Mouse (Mus musculus) heart, embryonic 11.5 days (tissue): ENCODE measurements at regions not wholly inside any gene's neighbourhood (a gene's known extent, or its start where the extent isn't known, plus 50 kb on each side); places are given as distances from the start of the nearest gene placed in this dataset.
"Not testable (repeated sequence)": the region's sequence is repeated elsewhere in the genome, so short reads cannot be mapped to it uniquely, and the experiment has no call there.

Experiments used
- ATAC-seq: fragments of 200-750 bp; cut with Nextera tagmentation; replicated peaks from 2 replicates; pipeline ENCODE4 v1.8.0; 2017; ENCODE audit warnings: moderate library complexity; ENCODE audit not compliant: insufficient number of reproducible peaks, low FRiP score, low TSS enrichment
- H3K27ac ChIP-seq: fragments of 300-500 bp; sonication (generic); 2 replicates; pipeline ENCODE4 v1.5.1; 2014; ENCODE audit warnings: mild to moderate bottlenecking, low read depth, low read length
- H3K27me3 ChIP-seq: fragments of 300-500 bp; sonication (generic); 2 replicates; pipeline ENCODE4 v1.6.1; 2014; ENCODE audit warnings: mild to moderate bottlenecking, low read length, mixed read lengths; ENCODE audit not compliant: control insufficient read depth, insufficient read depth
- H3K36me3 ChIP-seq: fragments of 300-500 bp; sonication (generic); 2 replicates; pipeline ENCODE4 v1.6.1; 2014; ENCODE audit warnings: mild to moderate bottlenecking, low read length, moderate library complexity, mixed read lengths; ENCODE audit not compliant: control insufficient read depth, insufficient read depth
- H3K4me1 ChIP-seq: fragments of 300-500 bp; sonication (generic); 2 replicates; pipeline ENCODE4 v1.6.1; 2014; ENCODE audit warnings: low read length; ENCODE audit not compliant: control insufficient read depth, insufficient read depth
- H3K4me2 ChIP-seq: fragments of 300-500 bp; sonication (generic); 2 replicates; pipeline ENCODE4 v1.6.1; 2014; ENCODE audit warnings: mild to moderate bottlenecking, moderate library complexity
- H3K4me3 ChIP-seq: fragments of 300-500 bp; sonication (generic); 2 replicates; pipeline ENCODE4 v1.5.1; 2014; ENCODE audit warnings: low read depth, low read length
- H3K9ac ChIP-seq: fragments of 300-500 bp; sonication (generic); 2 replicates; pipeline ENCODE4 v1.6.1; 2014; ENCODE audit warnings: mild to moderate bottlenecking, low read depth, low read length, moderate library complexity
- H3K9me3 ChIP-seq: fragments of 300-500 bp; sonication (generic); replicated peaks from 2 replicates; pipeline ENCODE4 v1.6.1; 2016; ENCODE audit warnings: low read length; ENCODE audit not compliant: control insufficient read depth
- WGBS: fragments of 180-500 bp; shearing (Covaris S2); extraction: QIAGEN DNeasy Blood & Tissue Kit; methylation state at CpG from one replicate; pipeline ENCODE4 v1.1.7; 2014; ENCODE audit not compliant: insufficient replicate concordance; 5-methylcytosine and 5-hydroxymethylcytosine counted together

DNA sequence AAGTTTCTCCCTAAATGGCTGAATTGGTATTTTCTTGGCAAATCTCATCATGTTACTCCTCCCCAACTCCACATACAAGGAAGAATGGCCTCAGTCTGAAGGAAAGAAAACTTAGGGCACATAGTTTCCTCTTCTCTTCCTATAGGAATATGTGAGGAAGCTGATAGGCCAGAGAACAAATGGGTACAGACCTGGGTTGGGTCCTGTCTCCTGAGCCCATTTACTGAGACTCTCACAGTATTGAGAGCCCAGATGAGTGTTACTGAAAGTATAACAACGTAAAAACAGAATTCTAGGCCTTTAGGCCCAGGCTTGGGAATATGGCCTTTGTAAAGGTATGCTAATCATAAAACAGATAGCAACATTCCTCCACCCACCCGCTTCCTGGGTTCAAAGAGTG lies 152.0 kb upstream of the Rarb start:
- 71% methylated on average over 2 of the region's 2 CpGs for WGBS
- H3K9ac ChIP-seq, H3K9me3 ChIP-seq, ATAC-seq, H3K4me3 ChIP-seq, H3K36me3 ChIP-seq, H3K4me2 ChIP-seq, H3K4me1 ChIP-seq, H3K27ac ChIP-seq, H3K27me3 ChIP-seq: not testable (repeated sequence)

- H3K27me3 ChIP-seq, result no peaks in the 10 kb centered on the region
- H3K4me3 ChIP-seq, result no peak overlapping the region
- H3K4me2 ChIP-seq, result no peak overlapping the region
- H3K27ac ChIP-seq, result no peak overlapping the region
- H3K9me3 ChIP-seq, result no peaks in the 10 kb centered on the region
- ATAC-seq, result no peak
- H3K9ac ChIP-seq, result no peak overlapping the region
- WGBS, result 32% methylated on average over 2 of the region's 2 CpGs
- no peaks in the 10 kb centered on the region for H3K36me3 ChIP-seq
- H3K4me1 ChIP-seq, result peaks cover 4% of the 10 kb centered on the region; the same call in 1 of the 2 replicates
Observed at GRCm38 (mm10) chr14:16964717-16965391, 145.9 kb upstream of the Rarb start.

DNA sequence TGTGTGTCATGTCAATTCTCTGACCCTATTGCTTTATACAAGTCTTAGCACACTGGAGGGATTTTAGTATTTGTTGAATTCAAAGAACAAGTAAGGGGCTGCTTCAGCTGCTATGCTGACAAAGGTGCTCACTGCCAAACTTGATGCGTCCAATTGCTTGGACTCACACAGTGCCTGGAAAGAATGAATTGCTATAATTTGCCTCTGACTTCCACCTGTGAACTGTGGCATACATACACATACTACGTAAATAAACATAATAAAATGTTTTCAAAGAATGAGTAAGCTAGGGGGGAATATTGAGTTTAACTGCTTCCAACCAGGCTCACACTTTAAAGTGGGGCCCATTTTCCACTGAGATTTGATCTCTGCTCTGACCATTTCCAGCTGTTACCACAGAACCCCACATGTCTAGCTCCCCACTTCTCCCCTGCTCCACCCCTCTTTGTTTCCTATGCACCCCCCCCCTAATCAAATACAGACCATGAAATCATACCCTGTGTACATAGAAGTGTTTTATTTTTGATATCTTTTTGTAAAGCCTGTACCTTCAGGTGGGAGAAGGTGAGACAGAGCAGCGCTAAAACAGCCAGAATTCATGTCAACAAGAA lies 143.4 kb upstream of the Rarb start:
- no peak overlapping the region for H3K27ac ChIP-seq
- H3K4me1 ChIP-seq, result peaks cover 4% of the 10 kb centered on the region; the same call in 1 of the 2 replicates
- H3K4me3 ChIP-seq, result no peak overlapping the region
- ATAC-seq, result no peak
- 87% methylated on average over 3 of the region's 3 CpGs for WGBS
- H3K4me2 ChIP-seq, result no peak overlapping the region
- H3K9ac ChIP-seq, result no peak overlapping the region
- no peaks in the 10 kb centered on the region for H3K27me3 ChIP-seq
- H3K9me3 ChIP-seq, result no peaks in the 10 kb centered on the region
- H3K36me3 ChIP-seq, result no peaks in the 10 kb centered on the region

DNA sequence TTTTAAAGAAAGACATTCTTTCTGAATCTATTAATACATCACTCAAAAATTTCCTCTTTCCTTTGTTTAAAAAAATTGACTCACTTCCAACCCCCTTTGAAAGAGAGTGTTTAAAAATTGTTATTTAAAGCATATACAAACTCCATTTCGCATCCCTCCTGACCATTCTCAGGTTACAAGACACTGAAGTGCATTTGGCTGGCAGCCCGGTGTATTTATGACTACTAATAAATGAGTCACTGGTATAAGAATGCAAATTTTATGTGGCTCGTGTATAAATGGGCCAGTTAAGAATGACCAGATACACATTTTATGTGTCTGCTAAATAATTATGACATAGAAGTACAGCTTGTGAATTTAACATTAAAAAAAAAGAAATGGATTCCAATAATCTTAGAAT lies 138.8 kb upstream of the Rarb start:
- no peaks in the 10 kb centered on the region for H3K9me3 ChIP-seq
- no peaks in the 10 kb centered on the region for H3K27me3 ChIP-seq
- peaks cover 4% of the 10 kb centered on the region; the same call in 1 of the 2 replicates for H3K4me1 ChIP-seq
- H3K36me3 ChIP-seq, result no peaks in the 10 kb centered on the region
- H3K27ac ChIP-seq, result no peak overlapping the region
- no peak for ATAC-seq
- H3K4me2 ChIP-seq, result no peak overlapping the region
- 62% methylated on average over 3 of the region's 3 CpGs for WGBS
- H3K4me3 ChIP-seq, result no peak overlapping the region
- no peak overlapping the region for H3K9ac ChIP-seq

GRCm38 (mm10) chr14:16954511-16955443 lies 135.8 kb upstream of the Rarb start:
- 63% methylated on average over 6 of the region's 6 CpGs for WGBS
- Histone ChIP-seq H3K9ac (no peak overlapping the region), H3K36me3 (no peaks in the 10 kb centered on the region), H3K4me3 (no peak overlapping the region), H3K4me2 (no peak overlapping the region), H3K4me1 (no peaks in the 10 kb centered on the region), H3K9me3 (no peaks in the 10 kb centered on the region), H3K27me3 (no peaks in the 10 kb centered on the region), H3K27ac (no peak overlapping the region)
- no peak for ATAC-seq

- Histone ChIP-seq H3K9ac (no peak overlapping the region), H3K9me3 (no peaks in the 10 kb centered on the region), H3K27ac (no peak overlapping the region), H3K4me3 (no peak overlapping the region), H3K4me1 (no peaks in the 10 kb centered on the region), H3K36me3 (no peaks in the 10 kb centered on the region), H3K27me3 (no peaks in the 10 kb centered on the region), H3K4me2 (no peak overlapping the region)
- ATAC-seq, result no peak
- WGBS, result 64% methylated on average over 1 of the region's 1 CpGs
Observed at GRCm38 (mm10) chr14:16948736-16949135, 129.8 kb upstream of the Rarb start.

DNA sequence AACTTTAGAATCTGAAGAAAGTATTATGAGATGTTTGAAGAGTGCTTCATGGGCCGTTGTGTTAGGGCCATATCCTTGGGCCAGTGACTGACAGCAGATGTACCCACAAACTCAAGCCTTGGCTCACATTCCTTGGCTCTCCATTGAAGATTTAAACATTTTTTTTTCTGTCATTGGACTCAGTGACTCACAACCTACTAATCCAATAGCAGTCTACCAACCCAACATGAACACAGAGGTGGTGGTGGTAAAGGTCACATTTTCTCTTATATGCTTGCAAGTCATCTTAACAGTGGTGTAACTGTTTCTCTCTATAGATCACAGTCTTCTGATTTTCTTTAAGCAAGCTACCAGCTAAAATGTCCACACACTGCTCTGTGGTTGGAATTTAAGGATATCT lies 125.5 kb upstream of the Rarb start:
- no peak for ATAC-seq
- H3K9me3 ChIP-seq, result no peaks in the 10 kb centered on the region
- H3K27me3 ChIP-seq, result no peaks in the 10 kb centered on the region
- H3K4me2 ChIP-seq, result no peak overlapping the region
- no peaks in the 10 kb centered on the region for H3K36me3 ChIP-seq
- 69% methylated on average over 1 of the region's 1 CpGs for WGBS
- H3K27ac ChIP-seq, result no peak overlapping the region
- H3K4me3 ChIP-seq, result no peak overlapping the region
- no peak overlapping the region for H3K9ac ChIP-seq
- no peaks in the 10 kb centered on the region for H3K4me1 ChIP-seq

GRCm38 (mm10) chr14:16943531-16943930 lies 124.6 kb upstream of the Rarb start:
- Histone ChIP-seq H3K27me3 (no peaks in the 10 kb centered on the region), H3K36me3 (no peaks in the 10 kb centered on the region), H3K9ac (no peak overlapping the region), H3K4me2 (no peak overlapping the region), H3K4me3 (no peak overlapping the region), H3K4me1 (no peaks in the 10 kb centered on the region), H3K9me3 (no peaks in the 10 kb centered on the region), H3K27ac (no peak overlapping the region)
- WGBS, result 73% methylated on average over 5 of the region's 5 CpGs
- ATAC-seq, result no peak
